Mouse (Mus musculus) olfactory bulb, adult 2 months (tissue): ENCODE measurements around the gene Hecw2. TPM values are rescaled to one million over a fixed set of nuclear protein-coding genes. Genes with fewer than 3 reads are reported as not detected.

ENCODE experiments used
- H3K27ac ChIP-seq: fragments of 200-500 bp; 2 replicates; pipeline ENCODE4 v1.5.1; 2012; ENCODE audit warnings: low read depth, low read length; ENCODE audit not compliant: insufficient read depth
- H3K4me1 ChIP-seq: fragments of 200-500 bp; 2 replicates; pipeline ENCODE4 v1.6.1; 2012; ENCODE audit warnings: low read length; ENCODE audit not compliant: control insufficient read depth, insufficient read depth
- H3K4me3 ChIP-seq: fragments of 200-500 bp; 2 replicates; pipeline ENCODE4 v1.5.1; 2012; ENCODE audit warnings: mild to moderate bottlenecking, low read depth, low read length, moderate library complexity; ENCODE audit not compliant: insufficient read depth
- CTCF ChIP-seq: fragments of 200-500 bp; IDR thresholded peaks from 2 replicates; pipeline ENCODE4 v1.5.1; 2012; ENCODE audit warnings: low read depth, mild to moderate bottlenecking, low read length, moderate library complexity; ENCODE audit not compliant: insufficient read depth
- POLR2A ChIP-seq: fragments of 200-500 bp; IDR thresholded peaks from 2 replicates; pipeline ENCODE4 v1.6.1; 2012; ENCODE audit warnings: mild to moderate bottlenecking, low read depth, low read length, moderate library complexity; ENCODE audit not compliant: insufficient read depth
- WGBS: fragments of 180-500 bp; shearing (Covaris S2); methylation state at CpG from one replicate; pipeline ENCODE4 v1.1.7; 2018; 5-methylcytosine and 5-hydroxymethylcytosine counted together
- polyA plus RNA-seq: library from polyadenylated mRNA; stranded (reverse); fragments of >200 nt; gene quantifications from 2 replicates; pipeline ENCODE4 v1.2.4, GENCODE M21; 2012; ENCODE audit warnings: low replicate concordance; ENCODE audit not compliant: missing spikeins, insufficient read depth, insufficient read length

The Hecw2 gene
- polyA plus RNA-seq, 1 experiment, result not detected

GRCm38 (mm10) chr1:54070121-54070520, 124.8 kb downstream of the Hecw2 start:
- no peak overlapping the region for H3K27ac ChIP-seq
- WGBS, result 87% methylated on average over 2 of the region's 2 CpGs
- no peaks in the 10 kb centered on the region for H3K4me1 ChIP-seq
- TF ChIP-seq POLR2A (no peak), CTCF (no peak)
- no peak overlapping the region for H3K4me3 ChIP-seq

DNA sequence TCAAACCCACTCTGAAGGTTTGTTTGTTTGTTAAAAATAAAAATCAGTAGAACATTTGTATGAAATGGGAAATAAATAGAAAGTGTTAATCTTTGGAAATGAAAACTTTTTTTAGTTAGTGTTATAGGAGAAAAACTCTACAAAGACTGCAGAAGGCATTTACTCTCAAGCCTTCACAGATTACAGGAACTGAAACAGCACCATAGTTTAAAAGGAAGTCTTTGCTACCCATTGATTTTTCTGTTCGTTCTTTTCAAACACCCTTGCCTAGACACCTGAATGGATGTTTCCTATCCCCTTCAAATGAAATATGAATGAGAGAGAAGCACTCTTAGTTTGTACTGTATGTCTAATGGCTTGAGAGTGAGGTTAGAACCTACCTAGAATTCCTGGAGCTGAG, 126.7 kb downstream of the Hecw2 start:
- Histone ChIP-seq H3K4me1 (no peaks in the 10 kb centered on the region), H3K27ac (no peak overlapping the region), H3K4me3 (no peak overlapping the region)
- WGBS, result 67% methylated on average over 1 of the region's 1 CpGs
- TF ChIP-seq CTCF, result no peak
- no peak for TF ChIP-seq POLR2A

DNA sequence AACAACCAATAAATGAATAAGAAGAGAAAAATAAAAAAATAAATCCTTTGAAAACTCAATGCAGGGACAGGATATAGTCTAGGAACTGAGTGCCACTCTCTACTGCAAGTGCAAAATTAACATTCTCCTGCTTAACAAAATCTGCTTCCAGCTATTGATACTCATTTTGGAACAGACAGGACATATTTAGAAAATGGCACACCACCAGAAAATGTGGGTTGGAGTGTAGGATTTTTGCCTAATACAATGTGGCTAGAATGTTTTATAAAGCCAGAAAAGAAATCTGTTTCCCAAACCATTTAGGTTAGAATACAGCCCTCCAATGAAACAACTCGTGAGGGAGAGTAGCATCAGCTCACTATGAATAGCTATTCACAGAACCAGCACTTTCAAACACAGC, 129.5 kb downstream of the Hecw2 start:
- no peak for TF ChIP-seq POLR2A
- TF ChIP-seq CTCF, result no peak
- no peak overlapping the region for H3K4me3 ChIP-seq
- no peaks in the 10 kb centered on the region for H3K4me1 ChIP-seq
- no peak overlapping the region for H3K27ac ChIP-seq
- 26% methylated on average over 1 of the region's 1 CpGs for WGBS

DNA sequence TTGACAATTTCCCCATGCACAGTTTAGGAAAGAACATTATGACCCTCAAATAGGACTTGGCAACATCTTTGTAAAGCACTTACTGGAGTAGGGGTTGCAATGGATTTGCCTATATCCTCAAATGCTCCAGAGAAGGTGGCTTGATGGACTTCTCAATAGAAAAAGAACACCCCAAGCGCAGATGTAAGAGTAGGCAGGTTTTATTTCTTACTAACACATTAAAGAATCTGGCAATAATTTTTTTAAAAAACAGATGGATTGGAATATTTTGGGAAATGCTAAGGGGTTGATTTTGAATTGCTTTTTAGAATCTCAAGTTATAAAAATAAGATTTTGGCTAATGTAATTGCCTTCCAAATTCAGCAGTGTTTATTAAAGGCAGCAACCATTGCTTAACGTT, 133.9 kb downstream of the Hecw2 start:
- Histone ChIP-seq H3K27ac (no peak overlapping the region), H3K4me1 (no peaks in the 10 kb centered on the region), H3K4me3 (no peak overlapping the region)
- no peak for TF ChIP-seq POLR2A
- no peak for TF ChIP-seq CTCF
- 77% methylated on average over 2 of the region's 2 CpGs for WGBS

- Histone ChIP-seq H3K4me1 (no peaks in the 10 kb centered on the region), H3K4me3 (no peak overlapping the region), H3K27ac (no peak overlapping the region)
- 71% methylated on average over 1 of the region's 1 CpGs for WGBS
- no peak for TF ChIP-seq CTCF
- TF ChIP-seq POLR2A, result no peak
Observed at GRCm38 (mm10) chr1:54059731-54060130, 135.2 kb downstream of the Hecw2 start.

GRCm38 (mm10) chr1:54052771-54053170, 142.2 kb downstream of the Hecw2 start:
- Histone ChIP-seq H3K27ac (no peak overlapping the region), H3K4me3 (no peak overlapping the region), H3K4me1 (peaks cover 2% of the 10 kb centered on the region; the same call in 1 of the 2 replicates)
- TF ChIP-seq POLR2A (no peak), CTCF (no peak)

DNA sequence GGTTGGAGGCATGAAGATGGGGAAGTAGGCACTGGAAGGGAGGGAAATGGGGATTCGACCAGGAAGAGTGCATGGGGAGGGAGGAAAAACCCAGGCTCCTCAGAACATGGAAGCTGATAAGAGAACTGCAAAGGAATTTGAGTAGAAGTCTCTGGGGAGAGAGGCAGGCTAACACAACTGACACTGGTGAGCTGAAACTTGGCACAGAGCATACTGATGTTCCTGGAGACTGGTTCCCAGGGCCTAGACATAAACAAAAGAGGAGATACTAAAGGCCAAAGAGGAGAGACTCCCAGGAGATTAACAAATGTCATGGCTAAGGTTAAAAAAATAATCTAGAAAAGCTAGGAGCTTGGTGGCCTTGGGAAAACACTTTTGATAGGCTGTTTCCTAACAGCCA, 148.0 kb downstream of the Hecw2 start:
- H3K4me3 ChIP-seq, result no peak overlapping the region
- H3K4me1 ChIP-seq, result peaks cover 2% of the 10 kb centered on the region; the same call in 1 of the 2 replicates
- WGBS, result 84% methylated on average over 1 of the region's 1 CpGs
- TF ChIP-seq POLR2A (no peak), CTCF (no peak)
- H3K27ac ChIP-seq, result no peak overlapping the region

DNA sequence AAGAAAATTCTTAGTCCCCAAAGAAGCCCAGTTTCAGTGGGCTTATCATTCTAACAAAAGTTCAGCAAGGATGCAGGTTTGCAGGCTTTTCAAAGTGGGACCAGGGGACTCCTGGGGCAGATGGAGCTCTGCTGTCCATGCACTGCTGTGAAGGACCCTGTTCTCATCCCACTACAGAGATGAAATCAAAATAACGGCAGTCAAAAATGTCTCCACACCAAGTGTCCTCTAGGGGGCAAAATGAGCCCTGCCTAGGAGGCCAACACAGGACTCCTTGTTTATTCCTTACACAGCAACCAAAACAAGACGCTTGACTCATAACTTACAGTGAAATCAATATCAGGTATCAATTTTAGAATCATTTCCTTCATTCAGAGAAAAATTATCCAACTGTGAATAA, 155.9 kb downstream of the Hecw2 start:
- peak; percentile 44; the same call in 1 of the 2 replicates for TF ChIP-seq CTCF
- no peak for TF ChIP-seq POLR2A
- 14% methylated on average over 2 of the region's 2 CpGs for WGBS
- Histone ChIP-seq H3K4me1 (no peaks in the 10 kb centered on the region; the same call in 1 of the 2 replicates), H3K4me3 (no peak overlapping the region), H3K27ac (no peak overlapping the region)

DNA sequence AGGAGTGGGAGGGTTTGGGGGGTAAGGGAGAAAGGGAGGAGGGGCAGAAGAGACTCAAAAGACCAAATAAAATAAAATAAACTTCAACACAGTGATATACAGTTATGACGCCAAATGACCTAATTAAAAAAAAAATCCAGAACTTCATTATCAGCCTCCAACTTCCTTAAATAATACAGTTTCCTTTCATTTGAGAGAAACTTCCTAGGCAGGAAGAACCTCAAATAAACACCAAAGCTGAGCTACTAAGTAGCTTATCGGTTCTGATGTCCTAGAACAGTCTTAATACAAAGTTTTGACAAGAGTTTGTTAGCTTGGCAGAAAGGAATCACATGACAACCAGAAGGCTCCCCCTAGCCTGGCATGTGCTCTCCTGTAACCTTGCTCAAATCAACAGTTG, 177.3 kb downstream of the Hecw2 start:
- 80% methylated on average over 2 of the region's 2 CpGs for WGBS
- Histone ChIP-seq H3K4me3 (no peak overlapping the region), H3K4me1 (peaks cover 2% of the 10 kb centered on the region; the same call in 1 of the 2 replicates), H3K27ac (no peak overlapping the region)
- TF ChIP-seq POLR2A, result no peak

- TF ChIP-seq CTCF (no peak), POLR2A (no peak)
- Histone ChIP-seq H3K4me1 (peaks cover 4% of the 10 kb centered on the region; the same call in 1 of the 2 replicates), H3K27ac (no peak overlapping the region), H3K4me3 (no peak overlapping the region)
- WGBS, result 64% methylated on average over 4 of the region's 4 CpGs
Observed at GRCm38 (mm10) chr1:54015739-54016138, 179.2 kb downstream of the Hecw2 start.
